Mouse (Mus musculus): ENCODE measurements around the gene Lefty2. TPM values are rescaled to one million over a fixed set of nuclear protein-coding genes. Genes with fewer than 3 reads are reported as not detected.

The Lefty2 gene
- polyA plus RNA-seq, 1 experiment = 1.4 TPM

- 21% methylated on average over 10 of the region's 10 CpGs for WGBS
- peak overlapping the region; percentile 98 for H3K4me3 ChIP-seq (replicated peaks; ENCODE audit: control insufficient read depth, low read depth, low read length)
- no peaks in the 10 kb centered on the region; the same call in 1 of the 2 replicates for H3K4me1 ChIP-seq (ENCODE audit: control insufficient read depth, insufficient read depth, low read length)
- TF ChIP-seq POLR2A (IDR thresholded peaks at IDR 0.05; ENCODE audit: borderline replicate concordance, control insufficient read depth, low read depth, low read length) (no peak), CTCF (IDR thresholded peaks at IDR 0.05; ENCODE audit: control insufficient read depth, insufficient read depth, low read length) (no peak)
- peak overlapping the region; percentile 54 for H3K27ac ChIP-seq (ENCODE audit: control insufficient read depth, insufficient read depth, low read depth, low read length, poor library complexity)
Observed at GRCm38 (mm10) chr1:180903666-180904038, 10.7 kb downstream of the Lefty2 start.

DNA sequence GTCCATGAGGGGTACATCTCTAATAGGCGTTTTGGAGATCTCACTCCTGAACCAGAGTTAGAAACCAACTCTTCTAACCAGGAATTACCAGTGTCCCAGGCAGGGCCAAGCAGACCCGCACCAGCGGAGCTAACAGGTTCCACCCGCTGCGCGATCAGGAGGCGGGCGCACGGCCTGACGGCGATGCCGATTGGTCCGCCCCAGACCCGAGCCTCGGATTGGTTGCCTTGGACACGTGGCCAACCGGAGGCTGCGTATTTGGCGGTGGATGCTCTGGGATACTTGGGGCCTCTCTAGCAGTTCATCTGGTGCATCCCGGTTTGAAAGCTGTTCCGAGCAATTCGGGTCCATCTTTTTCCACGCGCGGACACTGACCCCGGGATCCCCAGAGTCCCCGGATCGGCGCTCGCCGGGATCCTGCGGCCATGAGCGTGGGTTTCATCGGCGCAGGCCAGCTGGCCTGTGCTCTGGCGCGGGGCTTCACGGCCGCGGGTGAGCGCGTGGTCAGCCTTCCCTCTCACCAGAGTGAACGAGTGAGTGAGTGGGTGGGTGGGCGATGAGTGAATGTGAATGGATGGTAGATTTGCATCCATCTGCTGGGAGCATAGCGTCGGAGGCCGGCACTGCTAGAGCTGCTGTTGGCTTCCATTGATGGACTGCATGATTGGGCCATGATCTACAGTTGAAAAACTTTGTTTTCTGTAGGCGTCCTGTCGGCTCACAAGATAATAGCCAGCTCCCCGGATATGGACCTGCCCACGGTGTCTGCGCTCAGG lies 11.3 kb downstream of the Lefty2 start, which contains the start of gene Pycr2:
TSS of gene Pycr2 (plus strand) at position 255 of the 776 bp plus-strand sequence.
- WGBS = under 1% methylated on average over 52 of the region's 52 CpGs
- Histone ChIP-seq H3K27ac (ENCODE audit: control insufficient read depth, insufficient read depth, low read depth, low read length, poor library complexity) (peak within 1 kb of the TSS; percentile 68), H3K4me3 (replicated peaks; ENCODE audit: control insufficient read depth, low read depth, low read length) (peak within 1 kb of the TSS; percentile 98), H3K4me1 (ENCODE audit: control insufficient read depth, insufficient read depth, low read length) (no peaks in the 10 kb centered on the region; the same call in 1 of the 2 replicates)
- TF ChIP-seq CTCF (IDR thresholded peaks at IDR 0.05; ENCODE audit: control insufficient read depth, insufficient read depth, low read length) (no peak), POLR2A (IDR thresholded peaks at IDR 0.05; ENCODE audit: borderline replicate concordance, control insufficient read depth, low read depth, low read length) (peak; percentile 91; the same call in 1 of the 2 replicates)

- TF ChIP-seq POLR2A (IDR thresholded peaks at IDR 0.05; ENCODE audit: borderline replicate concordance, control insufficient read depth, low read depth, low read length) = no peak
- no peak for TF ChIP-seq CTCF (IDR thresholded peaks at IDR 0.05; ENCODE audit: control insufficient read depth, insufficient read depth, low read length)
- Histone ChIP-seq H3K4me3 (replicated peaks; ENCODE audit: control insufficient read depth, low read depth, low read length) (peak overlapping the region; percentile 98), H3K4me1 (ENCODE audit: control insufficient read depth, insufficient read depth, low read length) (no peaks in the 10 kb centered on the region; the same call in 1 of the 2 replicates), H3K27ac (ENCODE audit: control insufficient read depth, insufficient read depth, low read depth, low read length, poor library complexity) (peak overlapping the region; percentile 68)
- WGBS = under 1% methylated on average over 5 of the region's 5 CpGs
Observed at GRCm38 (mm10) chr1:180904815-180905080, 11.8 kb downstream of the Lefty2 start.

DNA sequence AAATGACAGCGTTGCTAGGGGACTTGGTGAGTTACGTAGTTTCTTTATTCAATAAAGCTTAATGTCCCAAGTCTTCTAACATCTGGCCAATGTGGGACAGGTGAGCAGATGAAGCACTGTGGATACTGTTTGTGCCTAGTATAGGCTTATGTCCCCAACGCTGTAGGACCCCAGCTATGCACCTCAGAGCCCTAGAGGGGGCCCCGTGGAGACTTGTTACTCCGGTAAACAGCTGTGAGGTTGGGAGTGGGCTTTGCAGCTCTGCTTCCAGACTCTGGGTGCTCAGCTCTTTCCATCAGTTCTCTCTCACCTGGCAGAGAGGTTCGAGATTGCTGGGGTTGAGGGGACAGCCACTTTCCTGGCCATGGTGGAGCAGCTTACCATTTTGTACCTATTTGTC lies 12.4 kb downstream of the Lefty2 start:
- Histone ChIP-seq H3K4me1 (ENCODE audit: control insufficient read depth, insufficient read depth, low read length) (no peaks in the 10 kb centered on the region; the same call in 1 of the 2 replicates), H3K4me3 (replicated peaks; ENCODE audit: control insufficient read depth, low read depth, low read length) (peak overlapping the region; percentile 38), H3K27ac (ENCODE audit: control insufficient read depth, insufficient read depth, low read depth, low read length, poor library complexity) (no peak overlapping the region)
- TF ChIP-seq CTCF (IDR thresholded peaks at IDR 0.05; ENCODE audit: control insufficient read depth, insufficient read depth, low read length) = no peak
- no peak for TF ChIP-seq POLR2A (IDR thresholded peaks at IDR 0.05; ENCODE audit: borderline replicate concordance, control insufficient read depth, low read depth, low read length)
- WGBS = 76% methylated on average over 6 of the region's 6 CpGs

DNA sequence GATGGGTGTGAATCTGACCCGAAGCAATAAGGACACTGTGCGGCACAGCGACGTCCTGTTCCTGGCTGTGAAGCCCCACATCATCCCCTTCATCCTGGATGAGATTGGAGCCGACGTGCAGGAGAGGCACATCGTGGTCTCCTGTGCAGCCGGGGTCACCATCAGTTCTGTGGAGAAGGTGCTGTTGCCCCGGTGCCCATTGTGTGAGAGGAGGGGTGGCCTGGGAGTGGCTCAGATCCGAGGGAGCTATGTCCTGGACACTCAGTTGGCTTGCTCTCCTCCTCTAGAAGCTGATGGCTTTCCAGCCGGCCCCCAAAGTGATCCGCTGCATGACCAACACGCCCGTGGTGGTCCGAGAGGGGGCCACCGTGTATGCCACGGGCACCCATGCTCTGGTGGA lies 13.0 kb downstream of the Lefty2 start:
- no peak for TF ChIP-seq CTCF (IDR thresholded peaks at IDR 0.05; ENCODE audit: control insufficient read depth, insufficient read depth, low read length)
- TF ChIP-seq POLR2A (IDR thresholded peaks at IDR 0.05; ENCODE audit: borderline replicate concordance, control insufficient read depth, low read depth, low read length) = no peak
- no peak overlapping the region for H3K27ac ChIP-seq (ENCODE audit: control insufficient read depth, insufficient read depth, low read depth, low read length, poor library complexity)
- H3K4me1 ChIP-seq (ENCODE audit: control insufficient read depth, insufficient read depth, low read length) = no peaks in the 10 kb centered on the region; the same call in 1 of the 2 replicates
- peak overlapping the region; percentile 14 for H3K4me3 ChIP-seq (replicated peaks; ENCODE audit: control insufficient read depth, low read depth, low read length)
- 93% methylated on average over 17 of the region's 17 CpGs for WGBS

DNA sequence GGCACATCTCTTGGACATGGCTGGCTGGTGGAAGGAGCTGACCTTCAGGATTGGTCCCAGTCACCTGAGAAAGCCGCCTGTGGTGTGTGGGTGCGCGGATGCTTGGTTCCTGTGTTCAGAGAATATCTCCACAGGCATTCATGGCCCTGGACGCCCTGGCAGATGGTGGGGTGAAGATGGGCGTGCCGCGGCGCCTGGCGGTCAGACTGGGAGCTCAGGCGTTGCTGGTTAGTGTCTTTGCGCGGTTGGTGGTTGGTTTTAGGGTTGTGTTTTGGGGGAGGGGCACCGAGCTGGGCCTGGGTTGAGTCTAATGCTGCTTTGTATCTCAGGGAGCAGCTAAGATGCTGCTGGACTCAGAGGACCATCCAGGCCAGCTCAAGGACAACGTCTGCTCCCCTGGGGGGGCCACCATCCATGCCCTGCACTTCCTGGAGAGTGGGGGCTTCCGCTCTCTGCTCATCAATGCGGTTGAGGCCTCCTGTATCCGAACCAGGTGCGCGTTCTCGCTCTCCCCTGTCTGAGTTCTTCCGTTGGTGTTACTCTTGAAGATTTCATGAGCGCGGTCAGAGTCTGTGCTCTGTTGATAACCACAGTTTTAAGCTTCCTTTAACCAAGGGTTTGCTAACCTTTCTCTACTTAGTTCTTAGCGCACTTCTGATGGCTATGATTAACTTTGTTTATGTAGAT lies 13.7 kb downstream of the Lefty2 start:
- H3K27ac ChIP-seq (ENCODE audit: control insufficient read depth, insufficient read depth, low read depth, low read length, poor library complexity) = no peak overlapping the region
- TF ChIP-seq POLR2A (IDR thresholded peaks at IDR 0.05; ENCODE audit: borderline replicate concordance, control insufficient read depth, low read depth, low read length) (no peak), CTCF (IDR thresholded peaks at IDR 0.05; ENCODE audit: control insufficient read depth, insufficient read depth, low read length) (no peak)
- H3K4me3 ChIP-seq (replicated peaks; ENCODE audit: control insufficient read depth, low read depth, low read length) = peak overlapping the region; percentile 0
- no peaks in the 10 kb centered on the region; the same call in 1 of the 2 replicates for H3K4me1 ChIP-seq (ENCODE audit: control insufficient read depth, insufficient read depth, low read length)
- 84% methylated on average over 24 of the region's 24 CpGs for WGBS

GRCm38 (mm10) chr1:180911138-180911537 lies 18.2 kb downstream of the Lefty2 start:
- no peak for TF ChIP-seq POLR2A (IDR thresholded peaks at IDR 0.05; ENCODE audit: borderline replicate concordance, control insufficient read depth, low read depth, low read length)
- no peak for TF ChIP-seq CTCF (IDR thresholded peaks at IDR 0.05; ENCODE audit: control insufficient read depth, insufficient read depth, low read length)
- peaks cover 2% of the 10 kb centered on the region for H3K4me1 ChIP-seq (ENCODE audit: control insufficient read depth, insufficient read depth, low read length)
- no peak overlapping the region for H3K27ac ChIP-seq (ENCODE audit: control insufficient read depth, insufficient read depth, low read depth, low read length, poor library complexity)
- no peak overlapping the region for H3K4me3 ChIP-seq (replicated peaks; ENCODE audit: control insufficient read depth, low read depth, low read length)
- 51% methylated on average over 8 of the region's 8 CpGs for WGBS

DNA sequence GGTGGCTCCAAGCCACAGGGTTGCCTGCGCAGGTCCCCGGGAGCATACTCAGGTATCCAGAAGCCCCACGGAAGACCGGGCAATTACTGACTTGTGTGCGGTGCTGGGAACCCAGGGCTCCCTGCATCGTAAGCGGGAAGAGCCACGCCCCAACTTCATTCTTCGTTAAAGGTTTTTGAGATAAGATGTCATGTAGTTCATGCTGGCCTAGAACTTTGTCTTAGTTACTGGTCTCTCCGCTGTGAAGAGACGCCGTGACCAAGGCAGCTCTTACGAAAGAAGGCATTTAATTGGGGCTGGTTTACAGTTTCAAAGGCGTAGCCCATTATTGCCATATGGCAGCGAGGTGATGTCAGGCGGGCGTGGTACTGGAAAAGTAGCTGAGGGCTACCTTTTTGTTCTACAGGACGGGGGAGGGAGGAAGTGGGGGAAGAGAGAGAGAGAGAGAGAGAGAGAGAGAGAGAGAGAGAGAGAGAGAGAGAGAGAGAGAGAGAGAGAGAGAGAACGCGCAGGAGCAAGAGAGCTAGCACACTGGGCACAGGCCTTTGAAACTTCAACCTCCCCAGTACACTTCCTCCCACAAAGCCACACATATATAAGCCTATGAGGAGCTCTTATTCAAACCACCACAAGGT lies 18.9 kb downstream of the Lefty2 start:
- WGBS = 29% methylated on average over 20 of the region's 20 CpGs
- TF ChIP-seq POLR2A (IDR thresholded peaks at IDR 0.05; ENCODE audit: borderline replicate concordance, control insufficient read depth, low read depth, low read length) (no peak), CTCF (IDR thresholded peaks at IDR 0.05; ENCODE audit: control insufficient read depth, insufficient read depth, low read length) (no peak)
- Histone ChIP-seq H3K4me1 (ENCODE audit: control insufficient read depth, insufficient read depth, low read length) (peaks cover 2% of the 10 kb centered on the region), H3K27ac (ENCODE audit: control insufficient read depth, insufficient read depth, low read depth, low read length, poor library complexity) (peak overlapping the region; percentile 7; the same call in 1 of the 2 replicates), H3K4me3 (replicated peaks; ENCODE audit: control insufficient read depth, low read depth, low read length) (no peak overlapping the region)
